Mouse (Mus musculus): Measurements from ENCODE around the gene Fxyd3.

DNA sequence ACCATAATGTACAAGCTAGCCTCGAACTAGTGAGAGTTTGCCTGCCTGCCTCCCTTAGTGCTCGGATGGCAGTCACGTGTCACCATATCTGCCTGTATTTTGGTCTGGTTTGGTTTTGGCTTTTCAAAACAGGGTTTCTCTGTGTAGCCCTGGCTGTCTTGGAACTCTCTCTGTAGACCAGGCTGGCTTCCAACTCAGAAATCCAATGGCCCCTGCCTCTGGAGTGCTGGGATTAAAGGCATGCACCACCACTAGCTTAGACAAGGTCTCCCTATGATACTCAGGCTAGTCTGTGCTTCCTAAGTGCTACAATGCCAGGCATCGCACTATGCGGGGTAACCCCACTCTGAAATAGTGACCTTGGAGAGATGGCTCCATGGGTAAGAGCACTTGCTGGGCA lies 33.3 kb upstream of the Fxyd3 start:
- TF ChIP-seq CTCF (IDR thresholded peaks at IDR 0.05; ENCODE audit: low read depth, low read length) (no peak), EP300 (IDR thresholded peaks at IDR 0.05; ENCODE audit: insufficient read depth, low read depth, low read length) (no peak), POLR2A (IDR thresholded peaks at IDR 0.05; ENCODE audit: insufficient read depth, low read length) (no peak)

All from ES-Bruce4 (cell line).